Mouse (Mus musculus) kidney, adult 2 months (tissue): ENCODE data around the gene Aldh18a1.

ENCODE experiments used
- CTCF ChIP-seq: fragments of 200-500 bp; conservative IDR thresholded peaks from 2 replicates; pipeline ENCODE4 v1.5.1; 2011; ENCODE audit warnings: low read depth, mild to moderate bottlenecking, control low read depth, low read length, moderate library complexity, mixed read lengths; ENCODE audit not compliant: insufficient read depth, insufficient read length
- POLR2A ChIP-seq: fragments of 200-500 bp; IDR thresholded peaks from one replicate; pipeline ENCODE4 v1.6.1; 2011; ENCODE audit warnings: low read depth, low read length, control low read depth

GRCm38 (mm10) chr19:40548386-40548785, 39.9 kb downstream of the Aldh18a1 start:
- no peak for TF ChIP-seq CTCF
- no peak for TF ChIP-seq POLR2A
